Mouse (Mus musculus): ENCODE measurements at regions not wholly inside any gene's neighbourhood (a gene's known extent, or its start where the extent isn't known, plus 50 kb on each side); places are given as distances from the start of the nearest gene placed in this dataset.
A peak's percentile ranks its signal among the peaks of the same experiment; 100 is the strongest.

DNA sequence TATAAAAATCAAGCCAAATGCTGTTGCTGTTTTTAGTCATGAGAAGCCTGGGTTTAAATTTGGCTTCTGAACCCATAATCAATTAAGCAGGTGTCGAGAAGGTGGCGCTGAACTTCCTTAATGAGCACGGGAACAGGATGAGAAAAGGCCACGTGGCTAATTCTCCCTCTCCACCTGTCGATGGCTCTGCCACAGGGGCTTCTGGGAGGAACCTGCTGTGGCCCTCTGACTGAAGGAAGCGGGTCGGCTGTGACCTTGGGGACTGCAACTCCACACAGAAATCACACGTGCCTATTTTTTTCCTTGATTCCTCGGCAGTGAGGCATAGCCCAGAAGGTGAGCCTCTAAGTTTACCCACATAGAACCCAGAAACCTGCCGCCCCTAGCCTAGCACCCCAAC, 244.8 kb upstream of the Sulf2 start:
- Histone ChIP-seq H3K27ac (no peak overlapping the region), H3K27me3 (no peaks in the 10 kb centered on the region), H3K4me3 (no peak overlapping the region), H3K4me1 (peaks cover 50% of the 10 kb centered on the region), H3K9ac (no peak overlapping the region), H3K4me2 (no peak overlapping the region), H3K9me3 (no peaks in the 10 kb centered on the region), H3K36me3 (no peaks in the 10 kb centered on the region)
- no peak for ATAC-seq (ENCODE audit: insufficient number of reproducible peaks, insufficient read depth, low FRiP score, low TSS enrichment, low read depth)
- 78% methylated on average over 10 of the region's 10 CpGs for WGBS

DNA sequence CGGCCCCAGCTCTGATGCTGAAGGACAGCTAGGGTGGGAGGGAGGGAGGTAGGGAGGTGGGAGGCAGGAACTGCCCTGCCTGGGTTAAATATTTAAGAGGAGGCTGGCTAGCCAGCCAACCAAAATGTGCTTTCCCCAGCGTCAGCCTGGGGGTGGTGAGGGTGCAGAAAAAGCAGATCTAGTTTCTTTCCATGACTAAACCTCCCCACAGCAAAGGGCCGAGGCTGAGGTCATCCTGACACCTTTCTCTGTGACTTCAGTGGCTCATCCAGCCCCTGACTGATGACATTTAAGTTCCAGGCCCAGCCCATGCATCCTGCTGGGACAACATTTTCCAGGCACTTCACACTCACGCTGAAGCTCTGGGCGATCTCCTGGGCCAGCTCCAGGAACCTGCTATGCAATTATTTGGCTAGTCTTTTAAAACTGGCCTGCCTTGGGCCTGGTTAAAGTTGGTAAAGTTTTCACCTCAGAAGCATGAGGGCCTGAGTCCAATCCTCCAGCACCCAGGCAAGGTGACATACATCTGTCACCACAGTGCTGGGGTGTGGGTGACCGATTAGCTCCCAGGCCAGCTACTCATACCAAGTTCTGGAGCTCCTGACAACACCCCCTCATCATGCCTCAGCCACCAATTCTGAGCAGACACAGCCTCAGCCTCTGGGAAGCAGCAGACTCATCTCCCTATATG, 243.8 kb upstream of the Sulf2 start:
- Histone ChIP-seq H3K9me3 (no peaks in the 10 kb centered on the region), H3K4me3 (no peak overlapping the region), H3K27me3 (no peaks in the 10 kb centered on the region), H3K4me1 (peaks cover 51% of the 10 kb centered on the region), H3K4me2 (no peak overlapping the region), H3K9ac (peak overlapping the region; percentile 33; the same call in 1 of the 2 replicates), H3K36me3 (no peaks in the 10 kb centered on the region), H3K27ac (peak overlapping the region; percentile 68)
- 23% methylated on average over 6 of the region's 6 CpGs for WGBS
- no peak for ATAC-seq (ENCODE audit: insufficient number of reproducible peaks, insufficient read depth, low FRiP score, low TSS enrichment, low read depth)

DNA sequence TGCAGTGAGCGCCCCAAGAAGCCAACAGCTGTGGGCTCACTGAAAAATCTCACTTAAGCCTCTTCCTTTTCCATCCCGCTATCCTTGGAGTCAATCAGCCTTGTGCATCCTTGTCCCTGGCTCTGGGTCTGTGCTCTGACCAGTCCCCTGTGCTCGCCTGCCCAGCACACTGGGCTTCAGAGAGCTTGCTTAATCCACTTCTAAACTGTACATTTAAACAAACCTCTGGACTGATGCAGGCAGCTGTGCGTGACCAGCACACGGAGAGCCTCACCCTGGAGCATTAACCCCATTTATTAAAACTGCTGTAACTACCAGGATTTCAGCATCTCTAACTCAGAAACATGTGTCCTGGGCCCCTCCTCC, 243.3 kb upstream of the Sulf2 start:
- Histone ChIP-seq H3K4me1 (peaks cover 47% of the 10 kb centered on the region), H3K4me2 (no peak overlapping the region), H3K27me3 (no peaks in the 10 kb centered on the region), H3K9ac (peak overlapping the region; percentile 33; the same call in 1 of the 2 replicates), H3K4me3 (no peak overlapping the region), H3K9me3 (no peaks in the 10 kb centered on the region), H3K36me3 (no peaks in the 10 kb centered on the region), H3K27ac (peak overlapping the region; percentile 68)
- 0 out of 2 replicates have a peak, but pooled peaks have one; percentile 4 for ATAC-seq (ENCODE audit: insufficient number of reproducible peaks, insufficient read depth, low FRiP score, low TSS enrichment, low read depth)
- 47% methylated on average over 5 of the region's 5 CpGs for whole genome bisulfite sequencing

DNA sequence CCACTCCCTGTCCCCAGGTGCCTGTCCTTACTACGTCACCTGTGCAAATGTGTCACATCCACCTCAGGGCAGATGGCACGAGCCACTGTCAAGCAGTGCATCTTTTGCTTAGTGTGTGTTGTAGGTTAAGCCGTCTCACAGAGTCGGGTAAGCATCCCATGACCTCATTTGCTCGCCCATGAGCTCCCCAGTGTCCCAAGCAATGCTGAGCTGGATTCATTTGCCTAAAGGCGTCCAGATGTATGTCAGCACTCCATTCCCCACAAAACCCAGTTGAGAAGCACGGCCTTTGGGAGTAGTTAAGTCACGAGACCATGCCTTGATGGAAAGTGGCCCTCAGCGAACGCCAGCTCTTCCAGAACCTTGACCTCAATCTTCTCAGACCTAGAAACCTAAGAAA, 242.7 kb upstream of the Sulf2 start:
- H3K4me2 ChIP-seq, result no peak overlapping the region
- H3K9me3 ChIP-seq, result no peaks in the 10 kb centered on the region
- no peak for ATAC-seq (ENCODE audit: insufficient number of reproducible peaks, insufficient read depth, low FRiP score, low TSS enrichment, low read depth)
- no peaks in the 10 kb centered on the region for H3K27me3 ChIP-seq
- peaks cover 41% of the 10 kb centered on the region for H3K4me1 ChIP-seq
- H3K36me3 ChIP-seq, result no peaks in the 10 kb centered on the region
- peak overlapping the region; percentile 68; the same call in 1 of the 2 replicates for H3K27ac ChIP-seq
- H3K9ac ChIP-seq, result peak overlapping the region; percentile 33; the same call in 1 of the 2 replicates
- no peak overlapping the region for H3K4me3 ChIP-seq
- 67% methylated on average over 10 of the region's 10 CpGs for WGBS

DNA sequence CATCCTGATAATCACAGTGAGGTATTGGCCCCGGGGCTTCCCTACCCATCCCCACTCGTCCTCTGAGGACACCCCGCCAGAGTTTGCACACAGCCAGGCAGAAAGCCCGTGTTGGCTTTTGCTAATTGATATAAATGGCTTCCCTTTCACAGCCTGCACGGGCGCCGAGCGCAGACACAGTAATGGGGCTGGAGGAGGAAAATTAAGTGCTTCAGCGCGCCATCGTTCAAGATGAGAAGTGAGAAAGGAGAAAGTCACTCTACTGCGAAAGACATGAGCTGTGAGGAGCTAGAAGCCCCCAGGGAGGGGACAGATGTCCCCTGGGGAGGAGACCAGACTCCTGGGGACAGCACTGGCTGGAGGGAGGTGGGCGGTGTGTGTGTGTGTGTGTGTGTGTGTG, 239.2 kb upstream of the Sulf2 start:
- no peak overlapping the region for H3K4me3 ChIP-seq
- H3K4me1 ChIP-seq, result peaks cover 37% of the 10 kb centered on the region
- ATAC-seq (ENCODE audit: insufficient number of reproducible peaks, insufficient read depth, low FRiP score, low TSS enrichment, low read depth), result no peak
- no peak overlapping the region for H3K27ac ChIP-seq
- H3K9me3 ChIP-seq, result no peaks in the 10 kb centered on the region
- 43% methylated on average over 13 of the region's 13 CpGs for WGBS
- no peak overlapping the region for H3K4me2 ChIP-seq
- no peaks in the 10 kb centered on the region for H3K36me3 ChIP-seq
- no peak overlapping the region for H3K9ac ChIP-seq
- no peaks in the 10 kb centered on the region for H3K27me3 ChIP-seq

DNA sequence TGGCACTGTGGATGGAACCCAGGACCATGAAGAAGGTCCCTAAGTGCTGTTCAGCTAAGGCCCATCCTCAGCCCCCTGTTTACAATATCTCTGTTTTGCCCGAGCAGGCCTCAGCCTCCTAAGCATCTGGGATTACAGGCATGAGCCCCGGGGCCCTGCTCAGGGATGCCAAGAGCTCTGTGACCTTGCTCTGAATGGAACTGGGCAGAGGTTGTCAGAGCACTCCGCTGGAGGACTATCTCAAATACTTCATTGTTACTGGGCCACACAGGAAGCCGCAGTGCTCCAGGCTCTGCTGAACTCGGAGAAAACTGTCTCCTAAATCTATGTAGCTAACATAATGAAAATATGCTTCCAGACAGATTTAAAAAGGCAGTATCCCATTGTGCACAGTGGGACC, 235.7 kb upstream of the Sulf2 start:
- no peaks in the 10 kb centered on the region for H3K27me3 ChIP-seq
- no peak overlapping the region for H3K9ac ChIP-seq
- 25% methylated on average over 5 of the region's 5 CpGs for WGBS
- no peak overlapping the region; the same call in 1 of the 2 replicates for H3K27ac ChIP-seq
- ATAC-seq (ENCODE audit: insufficient number of reproducible peaks, insufficient read depth, low FRiP score, low TSS enrichment, low read depth), result no peak
- H3K36me3 ChIP-seq, result no peaks in the 10 kb centered on the region
- H3K4me1 ChIP-seq, result peaks cover 13% of the 10 kb centered on the region
- no peak overlapping the region for H3K4me3 ChIP-seq
- H3K9me3 ChIP-seq, result no peaks in the 10 kb centered on the region
- H3K4me2 ChIP-seq, result no peak overlapping the region

DNA sequence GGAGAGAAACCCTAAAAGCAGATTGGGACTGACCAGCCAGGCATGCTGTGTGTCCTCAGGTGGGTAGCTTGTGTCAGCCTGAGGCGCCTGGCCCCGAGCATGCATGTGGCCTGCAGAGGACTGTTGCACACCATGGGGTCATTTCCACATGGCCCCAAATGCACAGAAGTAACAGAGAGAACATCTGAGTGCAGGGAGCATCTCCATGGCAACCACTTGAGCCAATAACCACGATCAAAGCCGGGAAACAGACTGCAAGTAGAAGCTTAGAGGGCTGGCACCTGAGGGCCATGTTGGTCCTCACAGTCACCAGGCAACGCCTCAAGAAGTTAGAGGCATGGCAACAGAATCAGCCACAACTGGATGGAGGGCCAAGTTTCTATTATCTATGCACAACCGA, 232.6 kb upstream of the Sulf2 start:
- H3K9ac ChIP-seq, result no peak overlapping the region
- H3K4me2 ChIP-seq, result no peak overlapping the region
- H3K9me3 ChIP-seq, result no peaks in the 10 kb centered on the region
- H3K27ac ChIP-seq, result no peak overlapping the region
- H3K4me3 ChIP-seq, result no peak overlapping the region
- H3K27me3 ChIP-seq, result no peaks in the 10 kb centered on the region
- no peak for ATAC-seq (ENCODE audit: insufficient number of reproducible peaks, insufficient read depth, low FRiP score, low TSS enrichment, low read depth)
- peaks cover 24% of the 10 kb centered on the region for H3K4me1 ChIP-seq
- H3K36me3 ChIP-seq, result no peaks in the 10 kb centered on the region
- WGBS, result 63% methylated on average over 6 of the region's 6 CpGs

DNA sequence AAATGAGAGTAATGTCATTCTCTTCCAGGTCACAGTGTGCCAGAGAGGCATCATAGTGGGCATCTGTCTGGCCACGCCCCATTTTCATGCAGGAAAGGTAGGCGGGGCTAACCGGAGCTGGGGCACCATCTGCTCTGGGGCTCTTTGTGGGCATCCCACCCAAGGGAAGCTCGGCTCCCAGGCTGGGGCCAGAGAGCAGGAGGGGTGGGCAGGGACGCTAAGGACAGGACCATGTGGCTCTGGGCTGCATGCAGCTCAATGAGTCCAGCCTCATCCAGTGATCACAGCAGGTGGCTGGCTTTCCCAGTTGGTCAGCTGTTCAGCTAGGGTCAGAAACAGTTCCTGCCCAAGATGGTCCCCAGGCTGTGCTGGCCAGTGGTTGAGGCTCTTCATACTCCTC, 231.4 kb upstream of the Sulf2 start:
- H3K27me3 ChIP-seq, result no peaks in the 10 kb centered on the region
- no peak overlapping the region for H3K4me2 ChIP-seq
- no peak overlapping the region for H3K4me3 ChIP-seq
- no peaks in the 10 kb centered on the region for H3K9me3 ChIP-seq
- H3K4me1 ChIP-seq, result peaks cover 29% of the 10 kb centered on the region
- H3K9ac ChIP-seq, result no peak overlapping the region
- no peak overlapping the region for H3K27ac ChIP-seq
- no peaks in the 10 kb centered on the region for H3K36me3 ChIP-seq
- ATAC-seq (ENCODE audit: insufficient number of reproducible peaks, insufficient read depth, low FRiP score, low TSS enrichment, low read depth), result no peak
- WGBS, result 77% methylated on average over 5 of the region's 5 CpGs

DNA sequence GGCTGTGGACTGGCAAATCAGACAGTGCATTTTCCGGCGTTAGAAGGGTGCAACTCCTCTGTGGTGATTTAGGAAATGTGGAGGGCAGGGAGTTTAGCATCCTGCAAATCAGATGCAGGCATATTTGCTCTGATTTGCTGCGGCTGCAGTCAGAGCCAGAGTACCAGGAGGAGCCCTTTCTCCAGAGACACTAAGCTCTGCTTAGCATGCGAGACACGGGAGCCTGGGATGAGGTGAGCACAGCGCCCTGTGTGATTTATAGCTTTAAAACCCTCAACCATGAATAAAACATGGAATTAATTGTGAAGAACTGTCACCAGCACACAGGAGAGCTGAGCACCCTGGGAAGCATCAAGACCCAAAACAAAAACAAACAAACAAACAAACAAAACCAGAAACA, 229.1 kb upstream of the Sulf2 start:
- WGBS, result 23% methylated on average over 6 of the region's 6 CpGs
- Histone ChIP-seq H3K4me1 (peaks cover 26% of the 10 kb centered on the region), H3K4me2 (no peak overlapping the region), H3K9me3 (no peaks in the 10 kb centered on the region), H3K36me3 (no peaks in the 10 kb centered on the region), H3K4me3 (no peak overlapping the region), H3K27me3 (no peaks in the 10 kb centered on the region), H3K9ac (0 out of 2 replicates have a peak overlapping the region, but pooled peaks have one; percentile 36), H3K27ac (peak overlapping the region; percentile 44)
- no peak for ATAC-seq (ENCODE audit: insufficient number of reproducible peaks, insufficient read depth, low FRiP score, low TSS enrichment, low read depth)

DNA sequence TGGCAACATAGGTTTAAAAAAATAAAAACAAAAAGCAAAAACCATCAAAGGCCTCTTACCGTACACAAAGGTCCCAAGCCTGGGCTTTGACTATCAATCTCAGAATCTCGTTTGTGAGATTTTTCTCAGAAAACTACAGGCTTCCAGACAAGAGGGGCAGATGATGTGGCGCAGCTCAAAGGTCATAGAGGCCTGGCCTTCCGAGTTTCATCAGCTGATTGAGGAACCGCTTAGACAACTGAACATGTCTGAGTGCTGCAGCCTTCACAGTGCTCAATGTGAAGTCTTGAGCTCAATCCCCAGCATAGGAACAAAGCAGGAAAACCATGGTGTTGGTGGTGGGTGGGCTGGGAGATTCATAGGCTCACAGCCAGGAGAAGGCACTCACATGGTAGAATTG, 227.9 kb upstream of the Sulf2 start:
- no peaks in the 10 kb centered on the region for H3K27me3 ChIP-seq
- no peaks in the 10 kb centered on the region for H3K36me3 ChIP-seq
- H3K9ac ChIP-seq, result no peak overlapping the region
- H3K4me3 ChIP-seq, result no peak overlapping the region
- H3K4me1 ChIP-seq, result peaks cover 35% of the 10 kb centered on the region
- H3K9me3 ChIP-seq, result no peaks in the 10 kb centered on the region
- no peak overlapping the region for H3K27ac ChIP-seq
- H3K4me2 ChIP-seq, result no peak overlapping the region
- 85% methylated on average over 5 of the region's 5 CpGs for WGBS
- no peak for ATAC-seq (ENCODE audit: insufficient number of reproducible peaks, insufficient read depth, low FRiP score, low TSS enrichment, low read depth)

DNA sequence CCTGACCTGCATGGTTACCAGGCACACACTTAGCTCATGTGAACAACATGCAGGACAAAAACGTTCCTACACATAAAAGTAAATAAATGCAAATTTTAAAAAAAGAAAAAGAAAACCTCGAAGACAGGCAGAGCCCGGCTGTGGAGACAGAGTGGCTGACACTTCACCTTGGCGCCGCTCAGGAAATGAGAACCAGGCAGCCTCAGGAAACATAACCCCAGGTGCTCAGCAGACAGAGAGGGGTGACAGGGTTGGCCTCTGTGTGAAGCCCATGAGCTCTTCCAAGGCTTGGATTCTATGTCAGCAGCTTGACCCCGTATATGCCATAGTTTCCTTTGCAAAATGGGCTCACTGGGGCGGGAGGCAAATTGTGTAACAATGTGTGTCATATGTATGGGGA, 226.7 kb upstream of the Sulf2 start:
- no peak for ATAC-seq (ENCODE audit: insufficient number of reproducible peaks, insufficient read depth, low FRiP score, low TSS enrichment, low read depth)
- H3K36me3 ChIP-seq, result no peaks in the 10 kb centered on the region
- H3K9me3 ChIP-seq, result no peaks in the 10 kb centered on the region
- H3K4me1 ChIP-seq, result peaks cover 47% of the 10 kb centered on the region
- H3K27ac ChIP-seq, result no peak overlapping the region
- no peak overlapping the region for H3K9ac ChIP-seq
- H3K4me3 ChIP-seq, result no peak overlapping the region
- no peaks in the 10 kb centered on the region for H3K27me3 ChIP-seq
- WGBS, result 35% methylated on average over 7 of the region's 7 CpGs
- no peak overlapping the region for H3K4me2 ChIP-seq

DNA sequence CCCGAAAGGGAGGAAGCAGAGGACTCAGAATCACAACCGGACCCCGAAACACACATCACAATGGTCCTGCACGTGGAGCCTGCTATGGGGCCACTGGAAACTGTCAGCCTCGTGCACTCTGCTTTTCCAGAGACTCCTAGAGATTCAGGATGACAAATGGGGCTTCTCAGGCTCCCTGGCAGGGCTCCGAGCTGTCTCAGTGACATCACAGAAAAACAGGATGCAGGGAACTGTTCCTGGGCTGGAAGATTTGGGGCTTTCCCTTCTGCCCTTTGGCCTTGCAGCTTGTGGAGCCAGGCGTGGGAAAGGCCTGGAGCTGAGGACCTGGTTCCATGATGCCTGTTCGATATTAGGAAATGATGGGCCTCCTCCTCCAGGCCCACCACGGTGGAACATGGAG, 225.4 kb upstream of the Sulf2 start:
- Histone ChIP-seq H3K4me1 (peaks cover 47% of the 10 kb centered on the region), H3K9me3 (no peaks in the 10 kb centered on the region), H3K9ac (no peak overlapping the region), H3K4me2 (no peak overlapping the region), H3K36me3 (no peaks in the 10 kb centered on the region), H3K27ac (no peak overlapping the region), H3K4me3 (no peak overlapping the region), H3K27me3 (no peaks in the 10 kb centered on the region)
- no peak for ATAC-seq (ENCODE audit: insufficient number of reproducible peaks, insufficient read depth, low FRiP score, low TSS enrichment, low read depth)
- WGBS, result 86% methylated on average over 9 of the region's 9 CpGs

Measured in embryonic facial prominence, embryonic 13.5 days (tissue).